Mouse (Mus musculus) heart, adult 2 months (tissue): ENCODE measurements around the gene Slco6d1. TPM values are rescaled to one million over a fixed set of nuclear protein-coding genes. Genes with fewer than 3 reads are reported as not detected.
"Not testable (repeated sequence)": the region's sequence is repeated elsewhere in the genome, so short reads cannot be mapped to it uniquely, and the experiment has no call there.

Experiments used
- DNase-seq, 2 experiments: peaks; one replicate each; pipeline ENCODE4 v3.0.0; 2021
- H3K27ac ChIP-seq: fragments of 200-600 bp; 2 replicates; pipeline ENCODE4 v1.8.1; 2022
- H3K27me3 ChIP-seq: fragments of 200-500 bp; 2 replicates; pipeline ENCODE4 v1.6.1; 2012; ENCODE audit warnings: mild to moderate bottlenecking, low read length, inconsistent platforms, mixed read lengths; ENCODE audit not compliant: control insufficient read depth, insufficient read depth
- H3K36me3 ChIP-seq: fragments of 200-500 bp; 2 replicates; pipeline ENCODE4 v1.6.1; 2012; ENCODE audit warnings: low read length, inconsistent platforms; ENCODE audit not compliant: control insufficient read depth, insufficient read depth
- H3K4me1 ChIP-seq: fragments of 200-500 bp; 2 replicates; pipeline ENCODE4 v1.6.1; 2011; ENCODE audit warnings: low read length; ENCODE audit not compliant: control insufficient read depth, insufficient read depth
- H3K4me3 ChIP-seq: fragments of 200-600 bp; 2 replicates; pipeline ENCODE4 v1.8.1; 2022
- H3K79me2 ChIP-seq: fragments of 200-500 bp; replicated peaks from 2 replicates; pipeline ENCODE4 v1.6.1; 2012; ENCODE audit warnings: mild to moderate bottlenecking, inconsistent platforms, low read length, moderate library complexity, mixed read lengths; ENCODE audit not compliant: control insufficient read depth, insufficient read depth
- H3K9ac ChIP-seq: fragments of 200-500 bp; 2 replicates; pipeline ENCODE4 v1.6.1; 2012; ENCODE audit warnings: low read depth, mild to moderate bottlenecking, control low read depth, inconsistent platforms, low read length, mixed read lengths
- CTCF ChIP-seq: fragments of 200-600 bp; IDR thresholded peaks from 2 replicates; pipeline ENCODE4 v1.8.1; 2022; ENCODE audit warnings: antibody characterized with exemption, mild to moderate bottlenecking, moderate library complexity
- EP300 ChIP-seq: fragments of 200-500 bp; IDR thresholded peaks from 2 replicates; pipeline ENCODE4 v1.6.1; 2011; ENCODE audit warnings: low read depth, low read length, control low read depth; ENCODE audit not compliant: insufficient read depth
- POLR2A ChIP-seq: fragments of 200-500 bp; IDR thresholded peaks from 2 replicates; pipeline ENCODE4 v1.6.1; 2011; ENCODE audit warnings: mild to moderate bottlenecking, low read depth, low read length, control low read depth; ENCODE audit not compliant: insufficient read depth
- WGBS: fragments of 180-500 bp; shearing (Covaris S2); methylation state at CpG from one replicate; pipeline ENCODE4 v1.1.7; 2018; 5-methylcytosine and 5-hydroxymethylcytosine counted together
- intact Hi-C: fragments of 180-260 bp; cut with DNase I; formaldehyde crosslinking; loops from one replicate; pipeline ENCODE4 v1.15.1; 2025
- microRNA-seq, 2 experiments: library from miRNA; unstranded; fragments of <30 nt; microRNA quantifications; one replicate each; pipeline ENCODE4 v1.2.0; 2021
- polyA plus RNA-seq: library from polyadenylated mRNA; depleted of rRNA; stranded (reverse); fragments of >200 nt; gene quantifications from 2 replicates; pipeline ENCODE4 v1.2.3, GENCODE M21; 2012
- total RNA-seq, 2 experiments: library from RNA; stranded (reverse); gene quantifications; 2 replicates each; pipeline ENCODE4 v1.2.3; 2021

Slco6d1 gene
- total and polyA plus RNA-seq, 3 experiments, result not detected

GRCm38 (mm10) chr1:98522977-98523376, 102.1 kb downstream of the Slco6d1 start:
- Histone ChIP-seq H3K9ac (no peak overlapping the region), H3K27me3 (no peaks in the 10 kb centered on the region), H3K36me3 (no peaks in the 10 kb centered on the region), H3K79me2 (no peaks in the 10 kb centered on the region), H3K4me1 (no peaks in the 10 kb centered on the region), H3K27ac (no peak overlapping the region), H3K4me3 (no peak overlapping the region)
- DNase-seq, result no peak
- intact Hi-C loops, result no loop called here
- 78% methylated on average over 2 of the region's 2 CpGs for WGBS
- no peak for TF ChIP-seq POLR2A
- no peak for TF ChIP-seq EP300
- TF ChIP-seq CTCF, result no peak

GRCm38 (mm10) chr1:98523537-98523936, 102.6 kb downstream of the Slco6d1 start:
- Histone ChIP-seq H3K9ac (no peak overlapping the region), H3K79me2 (no peaks in the 10 kb centered on the region), H3K36me3 (no peaks in the 10 kb centered on the region), H3K27ac (no peak overlapping the region), H3K4me1 (no peaks in the 10 kb centered on the region), H3K27me3 (no peaks in the 10 kb centered on the region), H3K4me3 (no peak overlapping the region)
- TF ChIP-seq POLR2A, result no peak
- TF ChIP-seq EP300, result no peak
- no peak for TF ChIP-seq CTCF
- no peak for DNase-seq
- intact Hi-C loops, result no loop called here

GRCm38 (mm10) chr1:98528368-98528767, 107.4 kb downstream of the Slco6d1 start:
- H3K36me3 ChIP-seq, intact Hi-C loops, H3K9ac ChIP-seq, H3K27ac ChIP-seq, H3K27me3 ChIP-seq, H3K4me3 ChIP-seq, H3K4me1 ChIP-seq, DNase-seq, H3K79me2 ChIP-seq: not testable (repeated sequence)
- WGBS, result 83% methylated on average over 2 of the region's 2 CpGs

- no peak overlapping the region for H3K27ac ChIP-seq
- intact Hi-C loops, result no loop called here
- WGBS, result 57% methylated on average over 2 of the region's 2 CpGs
- H3K27me3 ChIP-seq, result no peaks in the 10 kb centered on the region
- no peaks in the 10 kb centered on the region for H3K4me1 ChIP-seq
- no peak overlapping the region for H3K4me3 ChIP-seq
- no peak overlapping the region for H3K9ac ChIP-seq
- no peak for DNase-seq
- no peaks in the 10 kb centered on the region for H3K79me2 ChIP-seq
- TF ChIP-seq CTCF (no peak), POLR2A (no peak), EP300 (no peak)
- no peaks in the 10 kb centered on the region for H3K36me3 ChIP-seq
Measured at GRCm38 (mm10) chr1:98545372-98545771, 124.4 kb downstream of the Slco6d1 start.

- no peak overlapping the region for H3K9ac ChIP-seq
- intact Hi-C loops, result no loop called here
- H3K79me2 ChIP-seq, result no peaks in the 10 kb centered on the region
- DNase-seq, result no peak
- 72% methylated on average over 2 of the region's 2 CpGs for WGBS
- no peaks in the 10 kb centered on the region for H3K4me1 ChIP-seq
- no peak overlapping the region for H3K4me3 ChIP-seq
- no peak overlapping the region for H3K27ac ChIP-seq
- H3K36me3 ChIP-seq, result no peaks in the 10 kb centered on the region
- no peak for TF ChIP-seq EP300
- TF ChIP-seq CTCF, result no peak
- TF ChIP-seq POLR2A, result no peak
- no peaks in the 10 kb centered on the region for H3K27me3 ChIP-seq
Measured at GRCm38 (mm10) chr1:98554388-98554787, 133.5 kb downstream of the Slco6d1 start.

GRCm38 (mm10) chr1:98565701-98566100, 144.8 kb downstream of the Slco6d1 start:
- H3K9ac ChIP-seq, result no peak overlapping the region

More at GRCm38 (mm10) chr1:98565701-98566100, 144.8 kb downstream of the Slco6d1 start:
- no peak overlapping the region for H3K27ac ChIP-seq
- H3K4me1 ChIP-seq, result no peaks in the 10 kb centered on the region
- no peak for DNase-seq
- intact Hi-C loops, result loop anchor here (5.0 kb wide), 1 partner anchor 42 kb away; no protein-coding TSS in a partner anchor
- no peak for TF ChIP-seq POLR2A
- H3K79me2 ChIP-seq, result no peaks in the 10 kb centered on the region
- no peaks in the 10 kb centered on the region for H3K27me3 ChIP-seq
- no peak overlapping the region for H3K4me3 ChIP-seq
- H3K36me3 ChIP-seq, result no peaks in the 10 kb centered on the region

Small RNA genes lying within 50 kb of the gene (microRNA-seq; reads per million reads assigned to microRNA genes)
- 0 reads per million in 2 experiments for gene Gm26134
